Mouse (Mus musculus): ENCODE data around the gene Tiparp. TPM values are rescaled to one million over a fixed set of nuclear protein-coding genes. Genes with fewer than 3 reads are reported as not detected.

Tiparp gene
- 8.0 and 10.5 TPM in 2 replicates for polyA plus RNA-seq (2012; rRNA removed; ENCODE audit: low replicate concordance)

DNA sequence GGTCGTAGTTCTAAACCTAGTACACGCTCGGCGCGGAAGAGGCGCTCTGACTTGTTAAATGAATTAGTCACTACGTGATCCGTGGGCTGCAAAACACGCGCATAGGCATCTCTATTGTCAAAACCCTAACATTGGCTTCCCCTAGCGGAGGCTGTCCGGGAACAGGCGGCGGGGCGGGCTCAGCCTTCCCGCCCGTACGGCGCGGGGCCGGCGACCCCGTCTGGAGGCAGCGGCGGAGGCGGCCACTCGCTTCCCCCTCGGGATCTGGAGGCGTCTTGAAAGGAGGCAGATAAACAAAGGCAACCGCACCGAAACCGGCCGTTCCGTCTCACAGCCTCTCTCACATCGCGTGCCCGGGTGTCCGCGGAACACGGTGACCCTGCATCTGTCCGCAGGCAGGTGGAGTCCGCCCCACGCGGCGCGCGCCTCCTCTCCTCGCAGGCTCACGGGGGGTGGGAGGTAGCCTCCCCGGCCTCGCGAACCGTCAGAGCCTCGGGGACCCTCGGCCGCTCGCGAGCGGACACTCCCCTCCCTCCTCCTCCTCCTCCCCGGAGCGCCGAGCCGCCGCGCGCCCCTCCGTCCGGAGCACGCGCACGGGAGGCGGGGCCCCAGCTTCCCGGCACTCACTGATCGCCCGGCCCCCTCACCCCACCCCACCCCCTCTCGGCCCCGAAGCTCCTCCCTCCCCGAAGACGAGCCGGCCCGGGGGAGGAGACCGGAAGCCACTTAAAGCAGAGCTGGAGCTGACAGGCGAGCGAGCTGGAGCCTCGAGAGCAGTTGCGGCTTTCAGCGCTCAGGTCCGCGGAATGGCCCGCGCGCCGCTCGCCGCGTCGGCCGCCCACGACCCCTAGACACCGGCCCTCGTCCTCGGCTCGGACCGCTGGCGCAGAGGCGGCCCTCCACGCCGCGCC, at the start of gene Tiparp:
TSS of gene Tiparp (plus strand) at position 720 of the 911 bp plus-strand sequence.

Other genes with a start within 250 kb of the Tiparp start
- gene Ssr3, start 135.8 kb upstream of the Tiparp start, polyA plus RNA-seq (2012; rRNA removed; ENCODE audit: low replicate concordance), result 95.2 and 113 TPM in 2 replicates
- 1.1 and 1.3 TPM in 2 replicates for gene Lekr1, start 137.8 kb downstream of the Tiparp start, polyA plus RNA-seq (2012; rRNA removed; ENCODE audit: low replicate concordance)